Mouse (Mus musculus): ENCODE data around the gene Rps6kb2. TPM values are rescaled to one million over a fixed set of nuclear protein-coding genes. Genes with fewer than 3 reads are reported as not detected.

Rps6kb2 gene
- total RNA-seq (2021), result 10 to 100 TPM; 13.1 to 17.1 TPM
- long read RNA-seq, experiment 1, full-length matches to known transcripts, result 6 of 15 reads
- long read RNA-seq, experiment 1, partial matches to known transcripts, result 5 of 15 reads
- long read RNA-seq, experiment 1, other reads (novel, unspliced or antisense), result 4 of 15 reads
- long read RNA-seq, experiment 2, partial matches to known transcripts, result 2 of 3 reads
- long read RNA-seq, experiment 2, other reads (novel, unspliced or antisense), result 1 of 3 reads

DNA sequence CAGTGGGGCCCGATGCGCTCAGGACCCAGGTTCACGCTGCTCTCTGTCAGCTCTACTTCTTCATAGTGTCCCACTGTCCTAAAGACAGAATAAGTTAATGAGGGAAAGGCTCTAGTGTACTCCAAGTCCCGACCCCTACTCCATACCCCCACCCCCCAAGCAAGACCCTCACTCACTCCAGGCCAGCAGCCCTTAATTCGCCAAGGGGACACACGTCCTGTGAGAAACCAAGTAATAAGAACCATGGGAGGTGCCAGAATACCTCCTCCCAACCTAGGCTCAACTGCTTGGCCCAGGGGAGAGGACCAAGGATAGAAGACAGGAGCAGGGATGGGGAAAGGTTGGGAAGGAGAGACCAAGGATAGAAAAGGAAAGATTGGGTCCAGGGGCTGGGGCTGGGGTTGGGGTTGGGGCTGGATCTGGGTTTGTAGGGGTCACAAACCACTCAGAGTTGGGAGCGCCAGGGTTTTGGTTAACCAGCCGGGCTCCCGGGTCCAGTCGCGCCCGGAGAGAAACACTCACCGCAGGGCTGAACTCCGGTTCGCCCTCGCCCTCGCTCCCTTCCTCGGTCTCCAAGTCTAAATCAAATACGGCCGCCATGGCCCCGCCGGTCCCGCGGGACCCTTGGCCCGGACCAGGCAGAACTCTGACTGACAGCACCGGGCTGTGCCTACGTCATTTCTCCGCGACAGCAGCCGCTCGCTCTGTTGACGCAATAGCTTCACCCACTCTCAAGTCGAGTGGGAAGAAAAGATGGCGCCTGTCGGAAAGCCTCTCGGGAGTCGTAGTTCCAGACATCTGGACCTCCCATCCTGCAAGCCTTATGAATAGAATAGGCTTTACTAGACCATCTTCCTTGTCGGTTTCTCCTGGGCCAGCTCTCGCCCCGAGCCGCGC, at the start of gene Rps6kb2:
Rps6kb2 (minus strand) TSS at position 709 of the 897 bp plus-strand sequence.
- DNase-seq, result peak; percentile 97 to 98

GRCm38 (mm10) chr19:4211891-4212588, 48.9 kb upstream of the Rps6kb2 start:
- DNase-seq, result no peak

DNA sequence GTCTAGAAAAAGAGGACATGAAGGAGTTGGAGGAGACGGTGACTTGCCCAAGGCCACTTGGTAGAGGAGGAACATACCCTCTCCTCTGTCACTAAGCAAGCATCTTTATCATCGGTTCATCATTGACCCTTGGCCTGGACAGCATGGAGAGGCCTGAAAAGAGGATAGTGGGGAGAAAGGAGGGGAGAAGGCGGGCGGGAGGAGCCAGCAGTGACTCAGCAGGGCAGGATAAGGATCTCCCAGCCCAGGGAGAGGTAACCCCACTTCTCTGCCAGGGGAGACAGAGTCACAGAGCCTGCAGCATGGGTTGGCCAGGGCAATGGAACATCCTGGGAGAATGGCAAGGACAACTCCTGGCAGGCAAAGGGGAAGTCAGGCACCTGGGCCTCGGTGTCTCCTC, 45.4 kb upstream of the Rps6kb2 start:
- no peak for DNase-seq

GRCm38 (mm10) chr19:4206971-4207370, 43.8 kb upstream of the Rps6kb2 start:
- peak; percentile 77 to 82 for DNase-seq

DNA sequence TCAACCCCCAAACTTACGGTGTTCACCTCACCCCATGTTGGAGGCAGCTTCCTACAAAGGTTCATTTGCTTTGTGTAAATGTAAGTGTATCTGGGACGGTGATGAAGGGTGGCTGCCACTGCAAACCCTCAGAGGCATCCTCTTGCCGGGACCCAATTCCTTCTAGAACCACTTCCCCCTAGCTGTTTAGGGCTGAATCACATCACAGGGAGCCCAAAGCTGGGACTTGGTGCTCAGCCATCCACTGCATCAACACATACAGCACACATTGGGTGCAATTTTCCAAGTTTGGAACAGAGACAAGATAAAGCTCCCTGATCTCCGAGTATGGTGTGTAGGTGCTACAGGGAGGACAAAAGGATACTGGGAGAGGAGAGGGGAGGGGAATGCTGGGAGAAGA, 41.7 kb upstream of the Rps6kb2 start:
- DNase-seq, result no peak

DNA sequence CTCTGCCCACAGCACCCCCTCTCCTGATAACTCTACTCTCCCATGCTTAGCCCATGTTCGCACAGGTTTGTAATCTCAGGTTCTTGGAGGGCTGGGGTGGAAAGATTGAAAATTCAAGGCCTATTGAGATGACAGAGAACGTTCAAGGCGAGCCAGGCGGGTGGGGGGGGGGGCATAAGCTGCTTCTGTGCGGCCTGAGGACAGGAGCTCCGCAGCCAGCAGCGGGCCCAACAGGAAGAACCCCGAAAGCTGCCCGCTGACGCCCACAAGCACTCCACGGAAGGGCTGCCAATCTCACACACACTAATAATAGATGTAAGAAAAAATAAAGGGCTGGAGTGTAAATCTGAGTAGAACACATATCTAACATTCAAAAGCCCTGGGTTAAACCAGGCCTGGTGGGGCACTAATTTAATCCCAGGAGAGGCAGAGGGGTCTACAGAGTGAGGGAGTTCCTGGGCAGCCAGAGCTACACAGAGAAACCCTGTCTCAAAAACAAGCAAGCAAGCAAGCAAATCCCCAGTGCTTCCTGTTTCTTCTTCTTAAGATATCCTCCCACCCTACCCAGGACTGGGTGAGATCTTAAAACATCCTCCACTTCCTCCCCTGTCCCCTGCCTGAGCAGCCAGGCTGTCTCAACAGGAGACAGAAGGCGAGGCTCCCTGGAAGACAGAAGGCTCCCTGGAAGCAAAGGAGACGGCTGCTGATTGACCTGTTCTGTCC, 40.6 kb upstream of the Rps6kb2 start:
- DNase-seq, result peak in 1 of 2 experiments; percentile 55

- DNase-seq, result no peak
These were observed 40.0 kb upstream of the Rps6kb2 start for GRCm38 (mm10) chr19:4203148-4203547.

GRCm38 (mm10) chr19:4202149-4202548, 39.0 kb upstream of the Rps6kb2 start:
- peak in 1 of 2 experiments; percentile 46 for DNase-seq

- peak; percentile 98 for DNase-seq
These were observed 38.2 kb upstream of the Rps6kb2 start, which contains the start of gene Rad9a for GRCm38 (mm10) chr19:4201291-4201909. Gene Rad9a, minus strand, starts transcription at chr19:4201662.

GRCm38 (mm10) chr19:4197180-4197579, 34.0 kb upstream of the Rps6kb2 start:
- no peak for DNase-seq

DNA sequence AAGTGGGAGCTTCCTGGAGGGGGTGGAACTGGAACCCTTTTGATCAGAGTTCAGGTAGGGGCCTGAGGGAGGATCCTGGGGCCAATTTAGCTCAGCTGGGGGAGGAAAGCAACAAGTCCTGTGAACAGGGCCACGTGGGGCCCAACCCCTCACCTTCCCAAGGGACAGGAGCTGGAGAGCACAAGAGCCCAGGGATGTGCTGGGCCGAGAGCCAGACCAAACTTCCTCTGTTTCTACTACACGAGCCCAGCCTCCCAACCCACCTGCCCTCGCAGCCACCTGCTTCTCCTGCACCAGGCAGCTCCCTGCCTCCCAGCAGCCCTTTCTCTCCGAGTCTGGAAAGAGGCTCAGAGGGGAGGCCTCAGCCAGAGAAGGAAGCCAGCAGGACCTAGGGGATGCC, 33.4 kb upstream of the Rps6kb2 start:
- DNase-seq, result peak; percentile 56 to 68

- DNase-seq, result no peak
These were observed 32.9 kb upstream of the Rps6kb2 start for GRCm38 (mm10) chr19:4196048-4196447.

DNA sequence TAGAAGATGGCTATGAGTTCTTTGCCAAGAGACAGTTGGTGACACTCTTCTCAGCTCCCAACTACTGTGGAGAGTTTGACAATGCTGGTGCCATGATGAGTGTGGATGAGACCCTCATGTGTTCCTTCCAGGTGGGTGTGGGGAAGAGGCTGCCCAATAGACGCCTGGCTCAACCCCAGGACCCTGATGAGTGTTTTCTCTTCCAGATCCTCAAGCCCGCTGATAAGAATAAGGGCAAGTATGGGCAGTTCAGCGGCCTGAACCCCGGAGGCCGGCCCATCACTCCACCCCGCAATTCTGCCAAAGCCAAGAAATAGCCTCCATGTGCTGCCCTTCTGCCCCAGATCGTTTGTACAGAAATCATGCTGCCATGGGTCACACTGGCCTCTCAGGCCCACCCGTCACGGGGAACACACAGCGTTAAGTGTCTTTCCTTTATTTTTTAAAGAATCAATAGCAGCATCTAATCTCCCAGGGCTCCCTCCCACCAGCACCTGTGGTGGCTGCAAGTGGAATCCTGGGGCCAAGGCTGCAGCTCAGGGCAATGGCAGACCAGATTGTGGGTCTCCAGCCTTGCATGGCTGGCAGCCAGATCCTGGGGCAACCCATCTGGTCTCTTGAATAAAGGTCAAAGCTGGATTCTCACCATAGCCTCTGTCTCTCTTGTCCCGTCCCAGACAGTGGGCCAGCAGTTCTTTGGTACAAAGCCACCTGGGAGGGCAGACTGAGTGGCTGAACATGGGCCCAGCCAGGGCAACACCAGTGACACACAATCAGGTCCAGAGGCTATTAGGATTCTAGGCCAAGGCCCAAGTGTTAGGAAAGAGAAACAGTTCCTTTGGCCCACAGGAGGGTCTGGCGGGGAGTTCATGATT, 31.9 kb upstream of the Rps6kb2 start:
- DNase-seq, result no peak

- no peak for DNase-seq
These were observed 31.0 kb upstream of the Rps6kb2 start for GRCm38 (mm10) chr19:4194021-4194724.

GRCm38 (mm10) chr19:4193129-4193528, 30.0 kb upstream of the Rps6kb2 start:
- no peak for DNase-seq

GRCm38 (mm10) chr19:4192251-4192985, 29.3 kb upstream of the Rps6kb2 start:
- DNase-seq, result no peak

GRCm38 (mm10) chr19:4191528-4192250, 28.5 kb upstream of the Rps6kb2 start, which contains the start of gene Ppp1ca:
Gene Ppp1ca, plus strand, starts transcription at chr19:4192065.
- DNase-seq, result peak; percentile 96

DNA sequence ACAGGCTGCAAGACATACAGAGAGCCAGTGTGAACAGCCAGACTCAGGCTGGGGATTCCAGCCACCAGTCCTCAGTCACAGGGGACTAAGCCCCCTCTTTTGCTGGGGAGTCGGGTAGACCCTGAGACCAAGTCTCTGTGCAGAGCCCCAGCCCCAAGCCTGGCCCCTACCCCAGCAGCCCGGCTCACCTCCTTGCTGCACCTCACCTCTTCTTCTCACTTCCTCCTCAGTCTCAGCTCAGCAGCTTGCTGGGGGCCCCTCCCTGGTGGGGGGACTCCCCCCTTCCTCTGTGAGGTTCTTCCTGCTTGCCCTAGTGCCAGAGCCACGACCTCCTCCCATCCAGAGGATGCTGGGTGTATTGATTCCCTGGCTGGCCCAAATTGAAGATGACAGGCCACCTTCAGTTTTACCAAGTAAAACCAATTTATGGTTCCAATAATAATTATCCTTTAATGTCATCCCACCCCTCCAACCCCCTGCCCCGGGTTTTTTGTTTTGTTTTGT, 27.7 kb upstream of the Rps6kb2 start, which contains the start of gene Tbc1d10c:
Tbc1d10c (minus strand) TSS at position 454 of the 504 bp plus-strand sequence.
- peak in 1 of 2 experiments; percentile 69 for DNase-seq

Data from heart, adult 18-20 months (tissue).